9 mouse cellular contexts compared by ENCODE assay signal in genomic region chr9:97015751-97016150, GRCm38 (mm10). TPM values are rescaled to one million over a fixed set of nuclear protein-coding genes. Genes with fewer than 3 reads are reported as not detected.
DNase-seq lines count a peak whose midpoint lies in the region; ATAC-seq lines count a peak whose summit lies in the region.
"Had no signal": no experiment of that assay in that cellular context is flagged by ENCODE, and none has a peak within 500 bp of the region (broad histone marks: within the 10 kb centered on the region; RNA-seq: fewer than 3 reads in every experiment).

No protein-coding gene starts in this region.

- peak overlapping the region; percentile 34; the same call in 1 of the 2 replicates for H3K27ac ChIP-seq in forebrain, embryonic 16.5 days (ENCODE audit: low read length)
- H3K27ac ChIP-seq in kidney, embryonic 16.5 days (ENCODE audit: low read length), result peak overlapping the region; percentile 95
- H3K27ac ChIP-seq in neural tube, embryonic 14.5 days (ENCODE audit: low read depth, low read length), result peak overlapping the region; percentile 76
- H3K27ac ChIP-seq: limb, embryonic 15.5 days had no signal

- WGBS in forebrain, embryonic 16.5 days, result 8% methylated on average over 6 of the region's 6 CpGs
- WGBS in kidney, embryonic 16.5 days, result 14% methylated on average over 6 of the region's 6 CpGs
- WGBS in neural tube, embryonic 14.5 days, result 2% methylated on average over 6 of the region's 6 CpGs

- no peaks in the 10 kb centered on the region for H3K36me3 ChIP-seq in forebrain, embryonic 16.5 days (ENCODE audit: control insufficient read depth, insufficient read depth)
- H3K36me3 ChIP-seq in kidney, embryonic 16.5 days (ENCODE audit: insufficient read depth, low read length), result no peaks in the 10 kb centered on the region
- no peaks in the 10 kb centered on the region for H3K36me3 ChIP-seq in neural tube, embryonic 14.5 days (ENCODE audit: control insufficient read depth, insufficient read depth, low read length)
- H3K36me3 ChIP-seq: limb, embryonic 15.5 days had no signal

- peak overlapping the region; percentile 24; the same call in 1 of the 2 replicates for H3K4me2 ChIP-seq in forebrain, embryonic 16.5 days (ENCODE audit: low read length)
- peak overlapping the region; percentile 77 for H3K4me2 ChIP-seq in kidney, embryonic 16.5 days (replicated peaks; ENCODE audit: low read depth, low read length)
- peak overlapping the region; percentile 84 for H3K4me2 ChIP-seq in neural tube, embryonic 14.5 days (ENCODE audit: low read depth, low read length)

- DNase-seq in ovary, adult 18-20 months (ENCODE audit: low spot score), result peak; percentile 46
- no peak for DNase-seq in ovary, postnatal 14 days (ENCODE audit: low spot score)
- no peak for DNase-seq in gastrocnemius, adult 8-10 months (ENCODE audit: low spot score in 2 of 2)
- DNase-seq in cerebellum, adult 18-20 months, result no peak
- DNase-seq in spleen, postnatal 14 days (ENCODE audit: low spot score in 2 of 2), result no peak

- no peaks in the 10 kb centered on the region for H3K9me3 ChIP-seq in forebrain, embryonic 16.5 days (ENCODE audit: control insufficient read depth, low read length)
- no peaks in the 10 kb centered on the region for H3K9me3 ChIP-seq in kidney, embryonic 16.5 days (ENCODE audit: low read length)
- H3K9me3 ChIP-seq in neural tube, embryonic 14.5 days (ENCODE audit: control insufficient read depth, low read length), result no peaks in the 10 kb centered on the region
- H3K9me3 ChIP-seq: limb, embryonic 15.5 days had no signal

- ATAC-seq in forebrain, embryonic 16.5 days, result no peak
- peak; percentile 27; the same call in 1 of the 2 replicates for ATAC-seq in kidney, embryonic 16.5 days (ENCODE audit: low FRiP score, low TSS enrichment)
- ATAC-seq in neural tube, embryonic 14.5 days (ENCODE audit: low read depth), result no peak

- no peak overlapping the region for H3K9ac ChIP-seq in forebrain, embryonic 16.5 days (replicated peaks; ENCODE audit: low read depth, low read length)
- no peak overlapping the region for H3K9ac ChIP-seq in kidney, embryonic 16.5 days (replicated peaks; ENCODE audit: low read length)
- H3K9ac ChIP-seq in neural tube, embryonic 14.5 days (replicated peaks; ENCODE audit: low read depth, low read length), result 0 out of 2 replicates have a peak overlapping the region, but pooled peaks have one; percentile 33
- H3K9ac ChIP-seq: limb, embryonic 15.5 days had no signal

- no peak overlapping the region for H3K4me3 ChIP-seq in forebrain, embryonic 16.5 days (replicated peaks; ENCODE audit: low read length)
- H3K4me3 ChIP-seq in kidney, embryonic 16.5 days (ENCODE audit: low read length), result peak overlapping the region; percentile 73
- peak overlapping the region; percentile 85; the same call in 1 of the 2 replicates for H3K4me3 ChIP-seq in neural tube, embryonic 14.5 days (ENCODE audit: low read depth, low read length)

- H3K4me1 ChIP-seq in forebrain, embryonic 16.5 days (replicated peaks; ENCODE audit: control insufficient read depth, insufficient read depth, low read length), result peaks cover 60% of the 10 kb centered on the region
- H3K4me1 ChIP-seq in kidney, embryonic 16.5 days (ENCODE audit: insufficient read depth, low read length), result peaks cover 66% of the 10 kb centered on the region
- H3K4me1 ChIP-seq in neural tube, embryonic 14.5 days (ENCODE audit: control insufficient read depth, insufficient read depth, low read length), result peaks cover 55% of the 10 kb centered on the region

- no peaks in the 10 kb centered on the region for H3K27me3 ChIP-seq in forebrain, embryonic 16.5 days (replicated peaks; ENCODE audit: control insufficient read depth, insufficient read depth, low read length)
- H3K27me3 ChIP-seq in kidney, embryonic 16.5 days (ENCODE audit: insufficient read depth, low read length), result peaks cover 2% of the 10 kb centered on the region; the same call in 1 of the 2 replicates
- H3K27me3 ChIP-seq in neural tube, embryonic 14.5 days (ENCODE audit: control insufficient read depth, insufficient read depth, low read length), result no peaks in the 10 kb centered on the region

RNA-seq across cellular contexts. Expression of gene Spsb4, which starts 2.9 kb away (rescaled TPM):
- polyA plus RNA-seq in forebrain, embryonic 16.5 days (2015; fragmentation: Nextera tagmentation; extraction: Ambion mirVana), result 20.9 and 23.4 TPM in 2 replicates
- polyA plus RNA-seq in kidney, embryonic 16.5 days (2015; fragmentation: Nextera tagmentation; extraction: Ambion mirVana), result 64.3 and 66.6 TPM in 2 replicates
- 22.9 and 29.7 TPM in 2 replicates for polyA plus RNA-seq in neural tube, embryonic 14.5 days (2014; fragmentation: Nextera tagmentation; extraction: Ambion mirVana)
- 1 to 10 TPM in 2 of 4 experiments, under 1 TPM in 2; 0.86 to 1.7 (median 1.1) TPM for total RNA-seq in gastrocnemius, adult 8-10 months (2022)

Comparison
In these comparisons a context has a peak if more than half of its experiments do, and no peak if none do; other contexts are left out.
1. H3K27ac ChIP-seq: peak in every context shown above with its lines; median percentile 95 in kidney, embryonic 16.5 days; 76 in neural tube, embryonic 14.5 days; 34 in forebrain, embryonic 16.5 days.
2. H3K4me2 ChIP-seq: peak in every context shown above with its lines; median percentile 84 in neural tube, embryonic 14.5 days; 77 in kidney, embryonic 16.5 days; 24 in forebrain, embryonic 16.5 days.